Mouse (Mus musculus) lung, embryonic 14.5 days (tissue): ENCODE measurements around the gene Arhgef25. TPM values are rescaled to one million over a fixed set of nuclear protein-coding genes. Genes with fewer than 3 reads are reported as not detected.
A peak's percentile ranks its signal among the peaks of the same experiment; 100 is the strongest.

Experiments
- ATAC-seq: fragments of 200-750 bp; cut with Nextera tagmentation; 2 replicates; pipeline ENCODE4 v1.8.0; 2017; ENCODE audit warnings: mild to moderate bottlenecking, moderate TSS enrichment, moderate library complexity; ENCODE audit not compliant: insufficient read depth
- DNase-seq: peaks from one replicate; pipeline ENCODE4 v3.0.0-alpha.2; 2015
- H3K27ac ChIP-seq: fragments of 300-500 bp; sonication (generic); 2 replicates; pipeline ENCODE4 v1.5.1; 2014; ENCODE audit warnings: low read depth, mild to moderate bottlenecking, moderate library complexity
- H3K27me3 ChIP-seq: fragments of 300-500 bp; sonication (generic); 2 replicates; pipeline ENCODE4 v1.6.1; 2014; ENCODE audit warnings: low read length, control low read depth; ENCODE audit not compliant: insufficient read depth
- H3K36me3 ChIP-seq: fragments of 300-500 bp; sonication (generic); 2 replicates; pipeline ENCODE4 v1.6.1; 2014; ENCODE audit warnings: control low read depth; ENCODE audit not compliant: insufficient read depth
- H3K4me1 ChIP-seq: fragments of 300-500 bp; sonication (generic); 2 replicates; pipeline ENCODE4 v1.6.1; 2014; ENCODE audit warnings: antibody characterized with exemption, control low read depth; ENCODE audit not compliant: insufficient read depth
- H3K4me2 ChIP-seq: fragments of 300-500 bp; sonication (generic); 2 replicates; pipeline ENCODE4 v1.6.1; 2014; ENCODE audit warnings: mild to moderate bottlenecking
- H3K4me3 ChIP-seq: fragments of 300-500 bp; sonication (generic); 2 replicates; pipeline ENCODE4 v1.5.1; 2014; ENCODE audit warnings: low read depth, low read length
- H3K9ac ChIP-seq: fragments of 300-500 bp; sonication (generic); 2 replicates; pipeline ENCODE4 v1.6.1; 2014
- H3K9me3 ChIP-seq: fragments of 300-500 bp; sonication (generic); 2 replicates; pipeline ENCODE4 v1.6.1; 2016; ENCODE audit warnings: low read depth, low read length, control low read depth
- CTCF ChIP-seq: IDR thresholded peaks from 2 replicates; pipeline ENCODE4 v1.5.1; 2016; ENCODE audit warnings: antibody characterized with exemption, low read depth
- WGBS: fragments of 180-500 bp; shearing (Covaris S2); extraction: QIAGEN DNeasy Blood & Tissue Kit; methylation state at CpG from one replicate; pipeline ENCODE4 v1.1.7; 2014; 5-methylcytosine and 5-hydroxymethylcytosine counted together
- polyA plus RNA-seq: library from polyadenylated mRNA; unstranded; fragments of >200 nt; fragmentation: Nextera tagmentation; extraction: Ambion mirVana; gene quantifications from 2 replicates; pipeline ENCODE4 v1.2.1, GENCODE M21; 2014

The Arhgef25 gene
- polyA plus RNA-seq, 1 experiment from 2014 or later = 48.7 TPM

DNA sequence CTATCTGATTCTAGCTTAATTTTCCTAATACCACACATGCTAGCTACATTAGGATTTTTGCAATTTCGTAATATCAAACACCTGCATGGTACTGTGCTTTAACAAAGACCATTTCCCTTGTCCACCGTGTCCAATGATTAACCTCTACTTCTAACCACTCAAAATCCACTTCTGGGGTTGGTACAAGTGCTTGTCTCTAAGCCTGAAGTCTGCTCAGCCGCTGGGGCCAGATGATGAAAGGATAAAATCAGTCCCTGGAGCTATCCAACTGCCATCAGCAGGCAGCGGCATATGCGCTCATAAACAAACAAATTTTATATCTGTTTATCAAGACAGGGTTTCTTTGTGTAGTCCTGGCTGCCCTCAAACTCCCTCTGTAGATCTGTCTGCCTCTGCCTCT, 14.7 kb upstream of the Arhgef25 start:
- no peak for DNase-seq
- Histone ChIP-seq H3K9ac (no peak overlapping the region), H3K27me3 (no peaks in the 10 kb centered on the region), H3K27ac (peak overlapping the region; percentile 58; the same call in 1 of the 2 replicates), H3K9me3 (no peaks in the 10 kb centered on the region), H3K4me3 (no peak overlapping the region), H3K4me2 (peak overlapping the region; percentile 20; the same call in 1 of the 2 replicates), H3K4me1 (no peaks in the 10 kb centered on the region), H3K36me3 (peaks cover 61% of the 10 kb centered on the region)
- no peak for TF ChIP-seq CTCF
- 65% methylated on average over 5 of the region's 5 CpGs for WGBS
- ATAC-seq = no peak

DNA sequence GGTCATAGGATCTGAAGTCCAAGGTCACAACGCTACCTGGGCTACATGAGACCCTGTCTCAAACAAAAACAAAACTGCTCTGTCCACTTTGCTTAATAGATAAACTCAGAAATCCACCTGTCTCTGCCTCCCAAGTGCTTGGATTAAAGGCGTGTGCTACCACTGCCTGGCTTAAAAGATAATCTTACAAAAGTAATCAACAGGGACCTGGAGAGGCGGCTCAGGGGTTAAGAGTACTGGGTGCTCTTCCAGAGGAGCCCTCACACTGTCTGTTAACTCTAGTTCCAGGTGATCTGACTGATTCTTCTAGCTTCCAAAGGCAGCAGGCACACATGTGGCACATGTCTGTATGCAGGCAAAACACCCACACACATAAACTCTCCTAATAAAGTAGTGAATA, 13.2 kb upstream of the Arhgef25 start:
- WGBS = 91% methylated on average over 3 of the region's 3 CpGs
- no peak overlapping the region for H3K4me3 ChIP-seq

DNA sequence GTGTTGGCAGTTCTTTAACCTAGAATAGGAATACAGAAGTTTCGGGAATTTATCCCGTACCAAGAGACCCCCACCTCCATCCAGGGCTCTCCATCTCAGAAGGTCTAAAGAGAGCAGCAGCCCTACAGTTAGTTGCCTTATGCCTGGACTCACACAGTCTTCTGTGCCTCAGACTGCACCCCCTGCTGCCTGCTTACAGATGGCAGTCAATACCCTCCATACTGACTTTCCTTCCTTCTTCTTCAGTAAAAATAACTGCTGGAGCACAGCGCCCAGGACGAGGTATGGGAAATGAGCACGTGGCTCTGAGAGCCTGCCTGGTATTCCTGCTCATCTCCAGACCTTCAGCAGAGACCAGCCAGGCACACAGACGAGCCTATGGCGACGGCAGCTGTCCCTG, 10.4 kb upstream of the Arhgef25 start:
- no peak overlapping the region for H3K9ac ChIP-seq
- WGBS = 77% methylated on average over 8 of the region's 8 CpGs
- DNase-seq (no peak), ATAC-seq (no peak)
- H3K4me2 ChIP-seq = no peak overlapping the region
- no peaks in the 10 kb centered on the region for H3K27me3 ChIP-seq
- no peak overlapping the region for H3K27ac ChIP-seq
- no peak overlapping the region for H3K4me3 ChIP-seq
- peaks cover 51% of the 10 kb centered on the region for H3K36me3 ChIP-seq
- no peaks in the 10 kb centered on the region for H3K9me3 ChIP-seq
- no peaks in the 10 kb centered on the region for H3K4me1 ChIP-seq
- TF ChIP-seq CTCF = peak; percentile 35

More for the DNA sequence above, 13.2 kb upstream of the Arhgef25 start:
- no peaks in the 10 kb centered on the region for H3K9me3 ChIP-seq
- H3K4me2 ChIP-seq = no peak overlapping the region
- TF ChIP-seq CTCF = no peak
- H3K27ac ChIP-seq = 0 out of 2 replicates have a peak overlapping the region, but pooled peaks have one; percentile 24
- no peaks in the 10 kb centered on the region for H3K27me3 ChIP-seq
- DNase-seq (no peak), ATAC-seq (no peak)
- H3K36me3 ChIP-seq = peaks cover 66% of the 10 kb centered on the region
- no peaks in the 10 kb centered on the region for H3K4me1 ChIP-seq
- H3K9ac ChIP-seq = no peak overlapping the region

DNA sequence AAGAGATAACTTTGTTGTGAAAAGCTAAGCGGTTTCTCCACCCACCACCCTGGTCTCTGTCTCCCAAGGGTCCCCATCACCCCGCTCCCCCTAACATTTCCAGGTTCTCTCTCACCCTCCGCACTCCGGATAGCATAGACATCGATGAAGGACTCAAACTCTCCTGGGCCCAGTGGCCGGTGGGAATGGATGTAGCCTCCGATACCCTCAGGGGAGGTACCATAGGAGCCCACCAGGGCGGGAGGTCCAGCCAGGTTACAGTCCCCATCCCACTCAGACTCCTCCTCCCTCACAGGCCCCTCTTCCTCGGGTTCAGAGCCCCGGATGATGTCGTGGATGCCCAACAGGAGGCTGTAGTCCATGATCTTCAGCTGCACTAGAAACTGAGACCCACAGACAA, 9.6 kb upstream of the Arhgef25 start:
- Histone ChIP-seq H3K36me3 (peaks cover 43% of the 10 kb centered on the region), H3K9ac (no peak overlapping the region), H3K27me3 (no peaks in the 10 kb centered on the region), H3K4me2 (no peak overlapping the region), H3K4me3 (no peak overlapping the region), H3K4me1 (peaks cover 2% of the 10 kb centered on the region; the same call in 1 of the 2 replicates), H3K27ac (no peak overlapping the region), H3K9me3 (no peaks in the 10 kb centered on the region)
- DNase-seq = no peak
- no peak for TF ChIP-seq CTCF
- no peak for ATAC-seq
- WGBS = 74% methylated on average over 11 of the region's 11 CpGs

DNA sequence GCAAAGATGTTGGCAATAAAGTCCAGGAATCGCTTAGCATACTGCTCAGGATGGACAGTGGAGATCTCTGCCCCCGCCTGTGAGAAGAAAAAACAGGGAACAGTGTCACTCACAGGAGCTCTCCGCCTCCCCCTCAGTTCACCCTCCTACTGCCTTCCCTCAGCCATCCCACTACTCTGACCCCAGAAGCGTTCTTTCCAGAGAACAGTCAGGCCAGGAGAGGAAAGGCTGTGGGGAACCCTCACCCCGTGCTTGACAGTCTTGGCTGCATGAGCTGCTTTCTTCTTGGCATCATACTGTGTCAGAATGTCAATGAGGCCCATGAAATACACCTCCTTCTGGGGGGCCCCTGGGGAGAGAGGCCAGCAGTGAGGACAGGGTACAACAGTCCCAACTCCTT, 9.2 kb upstream of the Arhgef25 start:
- H3K9me3 ChIP-seq = no peaks in the 10 kb centered on the region
- no peak overlapping the region for H3K27ac ChIP-seq
- DNase-seq = no peak
- no peak overlapping the region for H3K9ac ChIP-seq
- peaks cover 41% of the 10 kb centered on the region for H3K36me3 ChIP-seq
- no peaks in the 10 kb centered on the region for H3K27me3 ChIP-seq
- no peak for TF ChIP-seq CTCF
- no peak for ATAC-seq
- peaks cover 6% of the 10 kb centered on the region; the same call in 1 of the 2 replicates for H3K4me1 ChIP-seq
- WGBS = 64% methylated on average over 5 of the region's 5 CpGs
- H3K4me3 ChIP-seq = no peak overlapping the region
- H3K4me2 ChIP-seq = no peak overlapping the region

DNA sequence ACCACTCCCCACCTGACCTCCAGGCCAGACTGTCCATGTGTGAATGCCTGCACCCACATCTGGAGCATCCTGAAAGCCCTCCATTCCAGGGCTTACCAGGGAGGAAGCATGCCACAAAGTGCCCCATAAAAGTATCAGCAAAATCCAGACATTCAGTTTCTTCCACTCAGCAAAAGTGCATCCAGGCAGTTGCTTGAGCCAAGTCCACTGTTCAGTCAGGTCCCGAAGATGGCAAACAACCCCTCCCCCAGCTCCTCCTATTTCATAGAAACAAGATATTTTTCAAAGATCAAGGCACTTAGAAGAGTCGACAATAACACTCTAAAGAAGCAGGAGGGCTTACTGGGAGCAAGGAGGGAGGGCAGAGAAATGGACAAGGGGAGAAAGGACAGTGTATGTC, 8.6 kb upstream of the Arhgef25 start:
- Histone ChIP-seq H3K27me3 (no peaks in the 10 kb centered on the region), H3K9me3 (no peaks in the 10 kb centered on the region), H3K4me3 (no peak overlapping the region), H3K4me1 (peaks cover 6% of the 10 kb centered on the region; the same call in 1 of the 2 replicates), H3K27ac (no peak overlapping the region), H3K36me3 (peaks cover 36% of the 10 kb centered on the region), H3K9ac (no peak overlapping the region), H3K4me2 (no peak overlapping the region)
- WGBS = 35% methylated on average over 2 of the region's 2 CpGs
- no peak for TF ChIP-seq CTCF
- ATAC-seq = no peak
- no peak for DNase-seq

DNA sequence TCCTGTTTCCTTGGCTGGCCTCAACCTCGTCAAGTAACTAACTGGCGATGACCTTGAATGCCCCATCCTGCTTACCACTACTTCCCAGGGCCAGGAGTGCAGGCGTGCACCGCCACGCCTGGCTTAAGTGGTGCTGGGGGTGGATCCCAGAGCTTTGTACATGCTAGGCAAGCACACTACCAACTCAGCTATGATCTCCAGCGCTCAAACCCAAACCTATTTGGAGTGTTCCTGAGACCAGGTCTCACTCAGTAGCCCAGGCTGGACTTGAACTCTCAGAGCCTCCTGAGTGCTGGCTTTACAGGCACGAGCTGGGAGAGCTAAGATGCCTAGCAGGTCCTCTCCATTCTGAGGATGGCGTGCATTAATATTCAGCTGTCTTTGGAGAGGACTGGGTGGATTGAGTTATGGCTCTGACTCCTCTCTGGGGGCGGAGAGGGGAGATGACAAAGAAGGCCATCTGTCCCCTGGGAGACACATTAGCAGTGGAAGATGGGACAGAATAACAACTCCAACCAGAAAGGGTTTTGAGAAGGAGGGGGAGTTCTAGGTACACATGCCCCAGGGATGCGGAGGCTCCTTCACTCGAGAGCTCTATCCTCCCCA, 7.7 kb upstream of the Arhgef25 start:
- TF ChIP-seq CTCF = no peak
- whole genome bisulfite sequencing = 85% methylated on average over 11 of the region's 11 CpGs
- H3K4me2 ChIP-seq = no peak overlapping the region
- H3K4me3 ChIP-seq = no peak overlapping the region
- peaks cover 6% of the 10 kb centered on the region; the same call in 1 of the 2 replicates for H3K4me1 ChIP-seq
- H3K9me3 ChIP-seq = no peaks in the 10 kb centered on the region
- ATAC-seq (no peak), DNase-seq (no peak)
- H3K27ac ChIP-seq = no peak overlapping the region
- no peak overlapping the region for H3K9ac ChIP-seq
- H3K36me3 ChIP-seq = peaks cover 37% of the 10 kb centered on the region
- H3K27me3 ChIP-seq = no peaks in the 10 kb centered on the region

DNA sequence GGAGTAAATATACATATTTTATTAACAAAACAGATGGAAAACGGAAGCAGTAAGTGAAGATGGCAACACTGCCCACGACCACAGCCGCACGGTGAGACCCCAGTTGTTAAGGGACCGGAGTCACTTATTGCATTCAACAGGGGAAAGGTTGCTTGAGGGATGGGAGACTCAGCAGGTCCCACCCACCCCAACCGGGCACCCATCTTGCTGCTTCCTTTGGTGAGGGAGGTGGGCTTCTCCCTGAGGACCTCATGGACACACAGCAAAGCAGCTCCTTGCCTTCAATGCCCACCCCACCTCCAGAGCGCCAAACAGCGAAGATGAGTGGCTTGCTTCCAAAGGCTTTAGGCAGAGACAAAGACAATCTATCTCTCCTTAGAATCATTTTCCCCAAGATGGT, 7.2 kb upstream of the Arhgef25 start:
- Histone ChIP-seq H3K27me3 (no peaks in the 10 kb centered on the region), H3K9ac (no peak overlapping the region), H3K9me3 (no peaks in the 10 kb centered on the region), H3K4me3 (no peak overlapping the region), H3K4me2 (no peak overlapping the region), H3K4me1 (peaks cover 6% of the 10 kb centered on the region; the same call in 1 of the 2 replicates), H3K36me3 (peaks cover 36% of the 10 kb centered on the region), H3K27ac (peak overlapping the region; percentile 43; the same call in 1 of the 2 replicates)
- ATAC-seq (no peak), DNase-seq (no peak)
- 86% methylated on average over 8 of the region's 8 CpGs for WGBS
- no peak for TF ChIP-seq CTCF
